Comparison of ENCODE assay signal across 22 mouse cellular contexts in genomic region chr1:184480571-184481220, GRCm38 (mm10).
A peak's percentile ranks its signal among the peaks of the same experiment; 100 is the strongest.
DNase-seq lines count a peak whose midpoint lies in the region; ATAC-seq lines count a peak whose summit lies in the region.
"Had no signal": no experiment of that assay in that cellular context is flagged by ENCODE, and none has a peak within 500 bp of the region (broad histone marks: within the 10 kb centered on the region; RNA-seq: fewer than 3 reads in every experiment).

No protein-coding gene starts in this region.

- no peaks in the 10 kb centered on the region; the same call in 1 of the 2 replicates for H3K27me3 ChIP-seq in heart, embryonic 12.5 days (replicated peaks)
- H3K27me3 ChIP-seq in forebrain, embryonic 13.5 days: no peaks in the 10 kb centered on the region
- H3K27me3 ChIP-seq: heart, embryonic 13.5 days had no signal

- intact Hi-C loops in gastrocnemius, postnatal 36 days (cut with DNase I): no loop called here

- no peaks in the 10 kb centered on the region for H3K36me3 ChIP-seq in heart, embryonic 12.5 days
- H3K36me3 ChIP-seq in forebrain, embryonic 13.5 days (ENCODE audit: poor library complexity, severe bottlenecking): no peaks in the 10 kb centered on the region
- H3K36me3 ChIP-seq: embryonic facial prominence, embryonic 13.5 days; forebrain, embryonic 10.5 days; heart, embryonic 13.5 days; limb, embryonic 13.5 days; midbrain, embryonic 10.5 days had no signal

- H3K9ac ChIP-seq in heart, embryonic 12.5 days: no peak overlapping the region
- H3K9ac ChIP-seq in forebrain, embryonic 13.5 days: no peak overlapping the region
- H3K9ac ChIP-seq: embryonic facial prominence, embryonic 13.5 days; heart, embryonic 13.5 days; limb, embryonic 13.5 days; lung, embryonic 14.5 days had no signal

- 84% methylated on average over 9 of the region's 9 CpGs for WGBS in heart, embryonic 12.5 days
- 88% methylated on average over 9 of the region's 9 CpGs for WGBS in forebrain, embryonic 13.5 days

- no peak for ATAC-seq in heart, embryonic 12.5 days (ENCODE audit: insufficient number of reproducible peaks, low FRiP score)
- peak; percentile 71; the same call in 1 of the 2 replicates for ATAC-seq in erythroblast, adult 5-6 weeks (replicated peaks; ENCODE audit: low FRiP score, poor library complexity, severe bottlenecking)
- no peak for ATAC-seq in forebrain, embryonic 13.5 days
- ATAC-seq: Patski had no signal

- no peak overlapping the region for H3K27ac ChIP-seq in heart, embryonic 12.5 days (ENCODE audit: poor library complexity, severe bottlenecking)
- H3K27ac ChIP-seq in forebrain, embryonic 13.5 days: no peak overlapping the region
- H3K27ac ChIP-seq: embryonic facial prominence, embryonic 13.5 days; forebrain, embryonic 10.5 days; heart, embryonic 13.5 days; limb, embryonic 13.5 days; midbrain, embryonic 10.5 days had no signal

- H3K4me3 ChIP-seq in heart, embryonic 12.5 days: no peak overlapping the region
- no peak overlapping the region for H3K4me3 ChIP-seq in forebrain, embryonic 13.5 days
- H3K4me3 ChIP-seq: embryonic facial prominence, embryonic 13.5 days; forebrain, embryonic 10.5 days; heart, embryonic 13.5 days; limb, embryonic 13.5 days; midbrain, embryonic 10.5 days had no signal

- no peak overlapping the region for H3K4me2 ChIP-seq in heart, embryonic 12.5 days
- no peak overlapping the region for H3K4me2 ChIP-seq in forebrain, embryonic 13.5 days
- H3K4me2 ChIP-seq: embryonic facial prominence, embryonic 13.5 days; heart, embryonic 13.5 days; limb, embryonic 13.5 days; lung, embryonic 14.5 days had no signal

- H3K9me3 ChIP-seq in heart, embryonic 12.5 days (replicated peaks): no peaks in the 10 kb centered on the region
- no peaks in the 10 kb centered on the region for H3K9me3 ChIP-seq in forebrain, embryonic 13.5 days (replicated peaks)
- H3K9me3 ChIP-seq: embryonic facial prominence, embryonic 13.5 days; forebrain, embryonic 10.5 days; heart, embryonic 13.5 days; limb, embryonic 13.5 days; midbrain, embryonic 10.5 days had no signal

- DNase-seq in heart, adult 11 months: peak; percentile 74
- DNase-seq in 416B (ENCODE audit: low read depth): peak; percentile 75
- DNase-seq in monocyte, adult 2 months (ENCODE audit: low read depth in 1 of 2, low spot score in 2 of 2): peak; percentile 38 to 54
- no peak for DNase-seq in gastrocnemius, postnatal 36 days
- no peak for DNase-seq in thymus, postnatal 36 days
- DNase-seq: adrenal gland, postnatal 36 days; cerebellum, adult 9-10 months; heart, postnatal 36 days; kidney, adult 18-20 months; kidney, postnatal 4 days; lung, embryonic 14.5 days; right cerebral cortex, adult 18-20 months; thymus, postnatal 25 days had no signal

- H3K4me1 ChIP-seq in heart, embryonic 12.5 days (replicated peaks): no peaks in the 10 kb centered on the region
- H3K4me1 ChIP-seq in forebrain, embryonic 13.5 days: no peaks in the 10 kb centered on the region
- H3K4me1 ChIP-seq: embryonic facial prominence, embryonic 13.5 days; forebrain, embryonic 10.5 days; heart, embryonic 13.5 days; midbrain, embryonic 10.5 days had no signal

Comparison
In these comparisons a context has a peak if more than half of its experiments do, and no peak if none do; other contexts are left out.
1. DNase-seq: peak in heart, adult 11 months (single experiment), 416B (single experiment) and monocyte, adult 2 months (2 of 2); none in gastrocnemius, postnatal 36 days (0 of 2) and thymus, postnatal 36 days (0 of 2).